Mouse (Mus musculus): ENCODE measurements at regions not wholly inside any gene's neighbourhood (a gene's known extent, or its start where the extent isn't known, plus 50 kb on each side); places are given as distances from the start of the nearest gene placed in this dataset.

DNA sequence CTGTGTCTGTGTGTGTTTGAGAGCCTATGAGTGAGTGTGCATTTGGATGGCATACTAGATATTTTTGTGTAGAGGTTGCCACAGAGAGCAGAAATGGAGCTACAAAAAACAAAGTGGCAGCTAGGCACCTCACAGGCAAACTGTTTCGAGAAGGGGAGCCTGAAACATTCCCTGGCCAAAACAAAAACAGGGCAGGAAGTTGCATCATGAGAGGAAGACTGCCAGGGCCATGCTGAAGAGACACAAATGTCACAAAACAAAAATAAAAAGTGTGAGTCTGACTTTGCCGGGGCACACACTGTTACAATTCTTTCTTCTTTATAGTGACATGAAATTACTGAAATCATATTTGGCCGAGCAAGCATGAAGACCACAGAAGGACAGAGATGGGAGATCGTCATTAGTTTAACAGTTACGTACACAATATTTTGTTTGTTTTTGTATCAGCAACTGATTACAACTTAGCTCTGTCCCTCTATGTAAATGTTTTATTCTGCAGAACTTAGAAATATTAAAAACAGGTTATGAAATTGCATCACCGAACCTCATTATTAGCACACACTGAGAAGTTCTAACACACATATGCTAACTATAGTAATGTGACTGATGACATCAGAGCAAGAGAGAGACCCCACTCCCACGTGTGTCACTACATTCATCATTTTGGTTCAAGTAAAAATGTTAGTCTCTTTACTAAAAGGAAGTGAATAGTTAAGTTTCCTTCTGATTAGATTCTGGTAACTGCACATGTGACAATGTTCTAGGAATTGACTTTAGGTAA, 77.3 kb upstream of the Mkln1 start:
- DNase-seq (ENCODE audit: low spot score): no peak

DNA sequence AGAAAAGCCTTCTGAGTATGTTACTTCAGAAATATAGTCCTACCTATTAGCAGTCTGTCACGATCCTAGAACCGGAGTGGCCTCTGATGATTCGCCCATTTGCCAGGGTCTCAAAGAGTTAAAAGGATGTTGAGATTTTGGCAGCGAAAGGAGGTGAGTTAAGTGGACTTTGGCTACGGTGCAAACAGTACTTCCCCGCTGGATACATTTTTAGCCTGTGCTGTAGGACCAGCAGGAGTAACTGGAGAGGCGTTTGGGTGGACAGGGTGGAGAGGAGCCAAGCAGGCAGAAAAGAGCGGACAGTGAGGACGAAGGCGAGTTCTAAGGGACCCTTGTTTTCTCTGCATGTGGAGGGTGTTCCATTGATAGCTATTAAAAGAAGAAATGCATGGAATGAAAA, 76.6 kb upstream of the Mkln1 start:
- no peak for DNase-seq (ENCODE audit: low spot score)

DNA sequence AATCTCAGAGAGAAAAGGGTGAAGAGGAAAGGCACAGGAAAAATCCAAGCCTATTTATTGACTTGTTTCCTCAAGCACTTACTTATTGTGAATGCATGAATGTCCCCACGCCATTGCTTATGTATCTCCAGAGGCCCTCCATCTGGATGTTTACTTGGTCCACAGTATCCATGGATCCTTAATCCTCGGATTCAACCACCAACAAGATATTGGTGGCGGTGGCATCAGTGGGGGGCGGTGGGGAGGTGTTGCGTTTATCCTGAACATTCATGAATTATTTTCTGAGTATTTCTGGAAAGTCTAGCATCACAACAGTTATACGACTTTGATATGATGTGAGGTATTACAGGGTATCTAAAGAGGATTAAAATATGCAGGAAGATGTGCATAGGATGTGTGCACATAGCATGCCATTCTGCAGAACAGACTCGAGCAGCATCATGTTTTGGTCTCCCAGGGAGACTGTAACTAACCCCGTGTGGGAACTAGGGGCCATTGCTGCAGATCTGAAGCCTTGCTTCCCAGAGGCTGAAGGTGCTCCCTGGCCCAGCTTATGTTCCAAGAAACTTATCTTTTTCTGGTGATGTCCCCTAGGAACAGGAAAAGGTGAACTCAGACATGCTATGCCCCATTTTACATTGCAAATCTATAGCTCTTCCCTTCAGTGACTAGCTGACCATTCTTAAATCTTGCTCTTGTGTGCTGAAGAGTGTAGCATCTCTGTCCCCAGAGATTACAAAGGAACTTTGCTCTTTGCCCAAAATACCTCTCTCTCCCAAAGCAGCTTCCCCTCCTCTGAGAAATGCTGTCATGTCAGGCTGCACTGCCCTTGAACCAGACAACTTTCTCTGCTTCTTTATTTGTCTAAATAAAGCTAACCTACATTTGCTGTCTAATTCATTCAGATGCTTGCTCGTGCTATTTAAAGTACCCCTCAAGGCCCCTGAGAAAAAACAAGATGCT, 75.0 kb upstream of the Mkln1 start:
- DNase-seq (ENCODE audit: low spot score): no peak

DNA sequence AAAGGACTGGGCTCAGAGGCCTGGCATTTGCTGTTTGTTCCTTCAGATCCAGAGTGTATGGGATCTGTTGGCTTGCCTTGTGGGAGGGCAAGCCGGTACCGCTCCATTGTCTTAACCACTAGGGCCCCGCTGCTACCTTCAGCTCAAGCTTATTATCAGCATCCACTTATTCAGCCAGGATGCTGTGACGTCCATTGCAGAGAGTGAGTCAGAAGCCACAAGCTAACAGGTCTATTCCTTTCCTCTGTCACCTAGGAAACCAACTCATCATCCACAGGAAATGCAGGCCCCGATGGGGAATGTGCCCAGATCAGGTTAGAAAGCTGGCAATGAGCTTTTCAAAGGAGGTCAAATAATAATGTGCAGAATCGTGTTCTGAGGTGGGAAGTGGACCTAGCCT, 73.8 kb upstream of the Mkln1 start:
- DNase-seq (ENCODE audit: low spot score): no peak

DNA sequence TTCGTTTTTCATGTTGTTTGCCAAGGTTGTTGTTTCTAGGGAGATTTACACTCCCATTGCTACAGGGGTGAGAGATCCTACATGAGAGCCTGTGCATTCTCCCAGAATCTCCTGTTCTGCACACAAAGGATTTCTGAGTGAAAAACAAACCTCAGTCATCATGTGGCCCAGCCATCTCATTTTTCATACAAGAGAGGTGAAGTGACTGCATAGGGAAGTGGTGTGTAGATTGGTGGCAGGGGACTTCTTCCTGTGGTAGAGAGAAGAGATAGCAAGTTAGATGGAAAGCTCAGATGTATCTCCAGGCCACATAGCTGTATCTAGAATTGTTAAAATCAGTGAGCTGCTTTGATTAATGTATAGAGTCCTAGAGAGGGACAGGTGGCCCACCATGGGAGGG, 72.9 kb upstream of the Mkln1 start:
- DNase-seq (ENCODE audit: low spot score): no peak

DNA sequence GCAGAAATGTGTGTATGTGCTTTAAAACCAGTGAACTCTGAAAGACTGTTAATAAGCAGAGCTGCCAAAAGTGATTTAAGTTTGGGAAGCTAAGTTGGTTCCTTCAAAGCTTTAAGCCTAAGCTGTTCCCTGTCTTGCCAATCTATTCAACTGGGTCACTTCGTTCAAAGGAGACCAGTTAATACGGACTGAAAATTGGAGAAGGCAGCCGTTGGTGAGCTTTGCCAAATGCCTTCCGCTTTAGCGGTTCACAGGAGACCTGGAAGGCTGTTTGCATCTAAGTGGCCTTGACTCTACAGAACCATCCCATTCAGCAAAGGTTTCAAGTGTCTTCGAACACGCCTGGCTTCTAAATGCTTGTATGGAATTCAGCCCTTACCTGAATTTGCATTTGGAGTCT, 68.2 kb upstream of the Mkln1 start:
- DNase-seq (ENCODE audit: low spot score): no peak

DNA sequence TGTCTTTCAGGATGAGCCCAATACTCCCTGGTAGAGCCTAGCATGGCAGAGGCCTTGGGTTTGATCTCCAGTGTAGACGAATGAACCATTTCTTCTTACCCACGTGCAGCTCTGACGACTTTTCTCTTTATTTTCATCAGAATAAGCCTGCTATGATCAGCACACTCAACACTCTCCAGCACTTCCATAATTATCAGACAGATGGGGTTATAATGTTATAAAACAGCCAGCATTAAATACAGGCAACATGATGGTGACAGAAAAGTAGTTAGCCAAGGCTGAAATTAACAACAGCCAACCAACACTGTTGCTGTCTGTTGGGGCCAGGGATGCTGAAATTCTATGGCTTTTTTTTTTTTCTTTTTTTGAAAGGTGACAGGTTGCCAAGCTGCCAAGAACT, 67.7 kb upstream of the Mkln1 start:
- DNase-seq (ENCODE audit: low spot score): no peak

DNA sequence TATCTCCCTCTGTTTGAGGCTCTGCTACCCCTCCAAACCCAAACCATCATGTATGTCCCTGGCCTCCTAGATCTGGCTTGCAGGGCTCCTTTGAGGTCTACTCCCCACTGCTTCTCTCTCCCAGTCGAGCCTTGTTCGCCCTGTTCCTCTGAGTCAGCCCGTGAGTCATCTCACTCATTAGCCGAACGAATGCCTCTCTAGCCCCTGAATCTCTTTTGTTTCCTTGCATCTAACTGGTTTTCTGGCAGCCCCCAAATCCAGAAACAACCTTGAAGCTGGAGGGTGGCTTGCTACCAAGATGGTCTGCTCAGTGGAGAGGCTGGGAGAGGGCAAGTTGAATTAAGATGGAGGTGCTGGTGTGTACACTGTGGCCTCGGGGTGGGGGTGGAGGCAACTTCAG, 66.3 kb upstream of the Mkln1 start:
- DNase-seq (ENCODE audit: low spot score): no peak

DNA sequence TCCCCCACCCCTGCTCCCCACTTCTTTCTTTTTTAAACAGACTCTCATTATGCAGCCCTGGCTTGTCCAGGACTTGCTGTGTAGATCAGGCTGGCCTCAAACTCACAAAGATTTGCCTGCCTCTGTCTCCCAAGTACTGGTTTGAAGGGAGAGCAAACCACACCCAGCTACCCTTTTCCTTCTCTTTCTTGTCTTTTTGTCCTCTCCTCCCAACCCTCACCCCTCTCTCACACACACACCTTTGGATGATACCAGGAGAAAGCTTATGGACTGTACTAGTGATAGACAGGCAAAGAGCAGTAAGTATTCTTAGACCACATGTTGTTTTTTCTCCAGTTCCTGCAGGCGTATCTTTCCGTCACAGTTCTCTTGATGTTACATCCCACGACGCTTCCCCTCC, 65.8 kb upstream of the Mkln1 start:
- no peak for DNase-seq (ENCODE audit: low spot score)

DNA sequence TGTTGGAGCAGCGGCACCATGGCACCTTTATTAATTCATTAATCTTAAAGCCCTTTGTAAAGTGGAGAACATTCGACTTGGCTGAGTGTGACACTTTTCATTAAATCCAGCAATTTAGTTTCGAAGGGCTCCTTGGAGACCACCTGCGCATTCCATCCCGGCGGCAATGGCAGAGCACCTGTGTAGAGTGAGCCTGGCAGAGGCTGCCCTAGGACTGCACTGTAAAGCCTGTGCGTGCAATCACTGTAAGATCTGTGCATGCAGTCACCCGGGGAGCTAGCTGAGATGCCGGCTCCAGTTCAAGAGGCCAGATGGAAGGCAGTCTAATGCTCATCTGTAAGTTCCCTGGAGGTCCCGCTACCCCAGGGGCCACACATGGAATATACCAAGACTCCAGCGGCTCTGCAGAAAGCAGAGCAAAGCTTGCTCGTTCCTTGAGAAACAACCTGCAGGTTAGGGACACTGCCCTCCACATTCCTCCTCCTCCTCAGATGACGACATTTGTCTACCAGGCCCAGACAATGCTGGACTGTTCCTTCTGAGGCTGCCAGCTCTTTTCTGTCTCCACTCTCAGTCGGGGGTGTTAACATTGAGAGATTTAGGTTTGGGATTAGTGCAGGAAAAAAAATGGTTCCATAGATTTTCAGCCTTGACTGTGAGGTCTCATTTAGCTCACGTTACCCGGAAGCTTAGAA, 65.2 kb upstream of the Mkln1 start:
- no peak for DNase-seq (ENCODE audit: low spot score)

DNA sequence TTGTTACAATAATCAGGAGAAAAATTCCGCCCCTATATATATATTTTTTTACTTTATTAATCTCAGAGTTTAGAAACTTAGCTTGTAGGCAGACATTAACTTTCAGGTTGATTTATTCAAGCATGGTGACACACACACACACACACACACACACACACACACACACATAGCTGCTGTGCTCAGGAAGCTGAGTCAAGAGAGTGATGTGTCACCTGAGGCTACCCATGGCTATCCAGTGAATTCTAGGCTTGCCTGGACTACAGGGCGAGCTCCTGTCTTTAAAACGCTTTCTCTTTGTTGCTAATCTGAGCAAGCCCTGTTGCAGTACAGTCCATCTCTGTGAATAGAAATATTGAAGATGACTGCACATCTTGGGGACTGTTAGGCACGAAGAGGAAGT, 64.4 kb upstream of the Mkln1 start:
- DNase-seq (ENCODE audit: low spot score): no peak

DNA sequence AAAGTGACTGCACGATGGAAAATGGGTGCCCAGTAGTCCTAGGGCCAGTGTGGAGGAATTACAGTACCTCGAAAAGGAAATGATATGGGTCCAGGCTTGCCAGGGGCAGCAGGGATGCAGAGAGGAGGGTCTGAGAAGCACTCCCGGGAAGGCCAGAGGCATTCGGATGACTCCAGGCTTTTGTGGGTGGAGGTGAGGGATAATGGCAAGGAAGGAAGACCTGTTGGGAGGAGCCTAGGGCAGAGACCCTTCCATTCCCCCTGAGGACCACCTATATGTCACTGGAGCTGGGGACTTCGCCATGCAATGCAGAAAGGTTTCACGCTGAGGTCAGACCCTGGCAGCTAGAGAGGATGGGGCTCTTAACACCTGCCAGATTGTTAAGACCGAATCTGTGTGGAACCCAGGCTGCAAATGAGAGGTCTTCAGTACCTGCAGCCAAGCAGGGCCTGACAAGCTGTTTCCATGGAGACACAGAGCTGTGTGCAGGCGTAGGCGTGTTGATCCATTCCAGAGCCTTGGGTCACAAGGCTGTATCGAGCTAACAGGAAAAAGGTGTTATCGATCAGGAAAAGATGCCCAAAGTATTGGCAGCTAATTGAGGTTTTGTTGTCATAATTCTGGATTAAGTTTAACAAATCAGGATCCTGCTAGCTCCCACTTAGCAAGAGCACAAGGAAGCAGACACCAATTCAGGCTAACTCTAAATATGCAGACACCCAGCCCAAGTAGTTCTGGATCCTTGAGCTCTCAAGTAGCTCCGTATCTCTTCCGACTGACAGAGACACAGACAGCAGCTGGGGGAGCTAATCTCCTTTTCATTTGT, 59.2 kb upstream of the Mkln1 start:
- no peak for DNase-seq (ENCODE audit: low spot score)

DNA sequence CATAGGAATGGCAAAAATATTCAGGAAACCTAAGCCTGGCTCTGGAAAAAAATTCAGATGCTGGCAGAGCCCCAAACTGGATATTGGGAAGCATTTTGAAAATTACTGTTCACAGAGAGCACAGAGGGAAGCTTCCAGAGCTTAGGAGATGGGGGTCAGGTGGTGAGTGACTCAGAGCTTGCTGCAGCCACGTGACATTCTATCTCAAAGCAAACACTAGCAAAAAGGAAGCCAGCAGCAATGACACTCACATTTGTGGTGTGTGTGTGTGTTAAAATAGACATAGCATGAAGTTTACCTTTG, 58.6 kb upstream of the Mkln1 start:
- DNase-seq (ENCODE audit: low spot score): no peak

DNA sequence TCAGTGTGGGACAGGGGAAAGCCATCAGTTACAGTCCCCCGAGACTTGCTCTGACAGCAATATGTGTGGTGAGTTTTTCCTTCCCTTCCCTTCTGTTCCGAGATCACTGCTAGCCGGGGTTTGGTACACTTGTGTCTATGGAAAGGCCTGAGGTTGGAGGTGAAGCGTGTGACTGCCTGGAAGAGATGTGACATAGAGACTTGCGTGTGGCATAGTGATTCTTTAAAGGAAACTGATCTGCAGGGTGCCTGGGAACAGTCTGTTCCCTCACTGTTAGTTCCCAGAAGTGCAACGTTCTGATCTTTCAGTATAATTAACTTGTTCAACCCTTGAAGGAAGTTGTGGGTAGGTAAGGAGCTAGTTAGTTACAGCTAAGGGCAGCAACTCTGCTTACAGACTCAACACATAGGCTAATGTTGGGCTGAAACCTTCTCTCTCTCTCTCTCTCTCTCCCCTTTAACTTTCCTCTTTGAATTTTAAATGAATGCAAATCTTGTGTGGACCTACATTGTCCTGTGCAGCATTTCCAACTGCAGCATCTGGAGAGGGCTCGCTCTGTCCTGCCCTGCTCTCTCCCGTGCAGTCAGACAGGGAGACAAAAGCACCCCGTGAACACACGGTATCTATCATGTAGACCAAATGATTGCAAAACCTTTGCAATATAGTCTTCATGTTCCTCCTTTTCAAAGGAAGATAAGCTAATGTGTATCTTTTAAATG, 53.0 kb upstream of the Mkln1 start:
- DNase-seq (ENCODE audit: low spot score): no peak

DNA sequence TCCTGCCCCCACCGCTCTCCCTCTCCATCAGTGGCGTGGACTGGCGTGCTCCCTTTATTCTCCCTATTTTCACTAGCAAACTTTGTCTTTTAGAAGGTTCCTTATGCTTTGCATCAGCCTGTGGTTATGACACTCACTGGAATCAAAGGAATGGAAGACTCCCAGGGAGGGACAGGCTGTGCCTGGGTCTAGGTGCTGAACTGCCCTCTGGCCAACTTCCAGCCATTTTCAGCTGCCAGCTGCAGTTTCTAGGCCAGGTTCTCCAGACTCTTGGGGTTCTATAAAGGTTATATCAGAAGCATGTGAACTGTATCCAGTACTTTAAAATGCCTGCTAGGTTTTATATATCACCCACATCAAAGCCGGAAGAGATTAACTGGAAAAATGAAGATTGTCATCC, 50.2 kb upstream of the Mkln1 start:
- DNase-seq (ENCODE audit: low spot score): no peak
